Mouse (Mus musculus) adrenal gland, postnatal 25 days (tissue): Measurements from ENCODE around the gene Tet1. TPM values are rescaled to one million over a fixed set of nuclear protein-coding genes. Genes with fewer than 3 reads are reported as not detected.

Experiments used
- DNase-seq: peaks from one replicate; pipeline ENCODE4 v3.0.0; 2021; ENCODE audit warnings: mixed read lengths
- total RNA-seq: library from RNA; stranded (reverse); gene quantifications from 2 replicates; pipeline ENCODE4 v1.2.3, GENCODE M21; 2021

Gene Tet1
- total RNA-seq, 1 experiment from 2014 or later, result 6.6 TPM

GRCm38 (mm10) chr10:62891025-62891424 lies 17.8 kb downstream of the Tet1 start:
- DNase-seq, result no peak

- peak; percentile 55 for DNase-seq
Measured at GRCm38 (mm10) chr10:62886799-62887591, 21.8 kb downstream of the Tet1 start.

GRCm38 (mm10) chr10:62885969-62886798 lies 22.6 kb downstream of the Tet1 start:
- DNase-seq, result no peak

GRCm38 (mm10) chr10:62885460-62885859 lies 23.3 kb downstream of the Tet1 start:
- DNase-seq, result no peak

- DNase-seq, result no peak
Measured at GRCm38 (mm10) chr10:62884517-62884916, 24.3 kb downstream of the Tet1 start.

GRCm38 (mm10) chr10:62883933-62884372 lies 24.8 kb downstream of the Tet1 start:
- DNase-seq, result no peak

GRCm38 (mm10) chr10:62881211-62881610 lies 27.6 kb downstream of the Tet1 start:
- DNase-seq, result no peak

GRCm38 (mm10) chr10:62878056-62878455 lies 30.7 kb downstream of the Tet1 start:
- no peak for DNase-seq

- no peak for DNase-seq
Measured at GRCm38 (mm10) chr10:62875565-62875964, 33.2 kb downstream of the Tet1 start.

- no peak for DNase-seq
Measured at GRCm38 (mm10) chr10:62874828-62875227, 34.0 kb downstream of the Tet1 start.

GRCm38 (mm10) chr10:62866035-62866791 lies 42.6 kb downstream of the Tet1 start:
- DNase-seq, result peak; percentile 6

GRCm38 (mm10) chr10:62865167-62866034 lies 43.4 kb downstream of the Tet1 start:
- peak; percentile 66 for DNase-seq

- no peak for DNase-seq
Measured at GRCm38 (mm10) chr10:62863563-62863962, 45.2 kb downstream of the Tet1 start.

- no peak for DNase-seq
Measured at GRCm38 (mm10) chr10:62862435-62862834, 46.4 kb downstream of the Tet1 start.

- DNase-seq, result no peak
Measured at GRCm38 (mm10) chr10:62858967-62859366, 49.8 kb downstream of the Tet1 start.

- DNase-seq, result no peak
Measured at GRCm38 (mm10) chr10:62856690-62857290, 52.0 kb downstream of the Tet1 start.

GRCm38 (mm10) chr10:62854992-62855391 lies 53.8 kb downstream of the Tet1 start:
- no peak for DNase-seq

GRCm38 (mm10) chr10:62854581-62854980 lies 54.2 kb downstream of the Tet1 start:
- DNase-seq, result no peak

- DNase-seq, result no peak
Measured at GRCm38 (mm10) chr10:62851578-62851977, 57.2 kb downstream of the Tet1 start.

- no peak for DNase-seq
Measured at GRCm38 (mm10) chr10:62851025-62851424, 57.8 kb downstream of the Tet1 start.

GRCm38 (mm10) chr10:62848783-62849182 lies 60.0 kb downstream of the Tet1 start:
- no peak for DNase-seq
